Mouse (Mus musculus): Measurements from ENCODE around the gene Ikbip. TPM values are rescaled to one million over a fixed set of nuclear protein-coding genes. Genes with fewer than 3 reads are reported as not detected.

Gene Ikbip
- total RNA-seq, 1 experiment, result 28.1 TPM

GRCm38 (mm10) chr10:91076667-91077066 lies 6.1 kb upstream of the Ikbip start:
- Histone ChIP-seq H3K9me3 (ENCODE audit: control insufficient read depth, insufficient read depth, low read depth, low read length) (no peaks in the 10 kb centered on the region), H3K36me3 (ENCODE audit: control insufficient read depth, insufficient read depth, low read length, poor library complexity, severe bottlenecking) (peaks cover 10% of the 10 kb centered on the region; the same call in 1 of the 2 replicates), H3K4me3 (ENCODE audit: insufficient read depth in 1 of 2, low read depth in 1 of 2, low read length in 2 of 2, poor library complexity in 1 of 2, severe bottlenecking in 1 of 2) (no peak overlapping the region), H3K4me1 (ENCODE audit: control insufficient read depth in 2 of 2, insufficient read depth in 2 of 2, low read length in 2 of 2, poor library complexity in 1 of 2) (no peaks in the 10 kb centered on the region), H3K27ac (ENCODE audit: insufficient read depth, low read depth, low read length, poor library complexity, severe bottlenecking) (no peak overlapping the region), H3K9ac (ENCODE audit: insufficient read depth, low read depth, low read length, poor library complexity, severe bottlenecking) (no peak overlapping the region)
- TF ChIP-seq HCFC1 (IDR thresholded peaks at IDR 0.05; ENCODE audit: borderline replicate concordance, insufficient read depth, low read length) (no peak), ZNF384 (IDR thresholded peaks at IDR 0.05; ENCODE audit: low read depth, low read length) (no peak), ZC3H11A (IDR thresholded peaks at IDR 0.05; ENCODE audit: borderline replicate concordance, low read depth, low read length) (no peak), CHD2 (IDR thresholded peaks at IDR 0.05; ENCODE audit: low read depth, low read length) (no peak), MAFK (IDR thresholded peaks at IDR 0.05; ENCODE audit: insufficient read depth, low read depth, low read length) (no peak)
- DNase-seq (ENCODE audit: low read depth, low spot score), result no peak
- in situ Hi-C loops (cut with MboI; ENCODE audit: low sequenced_read_pairs in 2 of 2, unreplicated experiment in 2 of 2), result no loop called here

GRCm38 (mm10) chr10:91080540-91080939 lies 2.2 kb upstream of the Ikbip start:
- DNase-seq (ENCODE audit: low read depth, low spot score), result no peak
- in situ Hi-C loops (cut with MboI; ENCODE audit: low sequenced_read_pairs in 2 of 2, unreplicated experiment in 2 of 2), result no loop called here
- TF ChIP-seq ZC3H11A (IDR thresholded peaks at IDR 0.05; ENCODE audit: borderline replicate concordance, low read depth, low read length) (no peak), ZNF384 (IDR thresholded peaks at IDR 0.05; ENCODE audit: low read depth, low read length) (no peak), CHD2 (IDR thresholded peaks at IDR 0.05; ENCODE audit: low read depth, low read length) (no peak), MAFK (IDR thresholded peaks at IDR 0.05; ENCODE audit: insufficient read depth, low read depth, low read length) (no peak), HCFC1 (IDR thresholded peaks at IDR 0.05; ENCODE audit: borderline replicate concordance, insufficient read depth, low read length) (no peak)
- Histone ChIP-seq H3K9ac (ENCODE audit: insufficient read depth, low read depth, low read length, poor library complexity, severe bottlenecking) (no peak overlapping the region), H3K4me3 (ENCODE audit: insufficient read depth in 1 of 2, low read depth in 1 of 2, low read length in 2 of 2, poor library complexity in 1 of 2, severe bottlenecking in 1 of 2) (no peak overlapping the region), H3K9me3 (ENCODE audit: control insufficient read depth, insufficient read depth, low read depth, low read length) (no peaks in the 10 kb centered on the region), H3K4me1 (ENCODE audit: control insufficient read depth in 2 of 2, insufficient read depth in 2 of 2, low read length in 2 of 2, poor library complexity in 1 of 2) (no peaks in the 10 kb centered on the region), H3K36me3 (ENCODE audit: control insufficient read depth, insufficient read depth, low read length, poor library complexity, severe bottlenecking) (peaks cover 10% of the 10 kb centered on the region; the same call in 1 of the 2 replicates), H3K27ac (ENCODE audit: insufficient read depth, low read depth, low read length, poor library complexity, severe bottlenecking) (no peak overlapping the region)

DNA sequence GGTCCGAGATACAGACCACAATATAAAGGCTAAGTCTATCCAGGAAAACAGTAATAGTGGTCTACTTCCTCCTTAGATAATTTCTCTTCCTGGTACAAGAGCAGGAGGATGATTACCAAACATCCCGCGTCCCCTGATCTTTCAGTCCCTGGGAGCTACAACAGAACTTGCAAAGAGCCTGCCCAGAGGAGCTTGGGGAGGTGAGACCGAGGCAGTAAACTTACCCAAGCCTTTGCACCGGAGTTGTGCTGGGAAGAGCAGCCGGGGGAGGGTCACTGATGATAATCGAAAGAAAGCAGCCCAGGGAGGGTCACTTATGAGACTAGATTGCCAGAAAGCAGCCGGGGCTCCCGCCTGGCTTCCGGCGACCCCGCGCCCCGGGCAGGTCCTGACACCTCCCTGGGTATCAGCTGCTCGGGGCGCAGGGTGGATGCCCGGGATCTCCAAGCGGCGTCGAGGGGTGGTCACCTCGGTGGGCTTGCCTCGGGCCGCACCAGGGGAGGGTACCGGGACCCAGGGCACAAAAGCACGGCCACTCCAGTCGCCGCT lies 707 bp upstream of the Ikbip start:
- TF ChIP-seq ZNF384 (IDR thresholded peaks at IDR 0.05; ENCODE audit: low read depth, low read length), result no peak
- TF ChIP-seq MAFK (IDR thresholded peaks at IDR 0.05; ENCODE audit: insufficient read depth, low read depth, low read length), result no peak
- TF ChIP-seq ZC3H11A (IDR thresholded peaks at IDR 0.05; ENCODE audit: borderline replicate concordance, low read depth, low read length), result no peak
- TF ChIP-seq CHD2 (IDR thresholded peaks at IDR 0.05; ENCODE audit: low read depth, low read length), result no peak
- no peak for TF ChIP-seq HCFC1 (IDR thresholded peaks at IDR 0.05; ENCODE audit: borderline replicate concordance, insufficient read depth, low read length)
- Histone ChIP-seq H3K9me3 (ENCODE audit: control insufficient read depth, insufficient read depth, low read depth, low read length) (no peaks in the 10 kb centered on the region), H3K4me1 (ENCODE audit: control insufficient read depth in 2 of 2, insufficient read depth in 2 of 2, low read length in 2 of 2, poor library complexity in 1 of 2) (no peaks in the 10 kb centered on the region), H3K9ac (ENCODE audit: insufficient read depth, low read depth, low read length, poor library complexity, severe bottlenecking) (peak overlapping the region; percentile 73), H3K4me3 (ENCODE audit: insufficient read depth in 1 of 2, low read depth in 1 of 2, low read length in 2 of 2, poor library complexity in 1 of 2, severe bottlenecking in 1 of 2) (peak overlapping the region; percentile 87 to 91), H3K27ac (ENCODE audit: insufficient read depth, low read depth, low read length, poor library complexity, severe bottlenecking) (peak overlapping the region; percentile 74), H3K36me3 (ENCODE audit: control insufficient read depth, insufficient read depth, low read length, poor library complexity, severe bottlenecking) (peaks cover 6% of the 10 kb centered on the region; the same call in 1 of the 2 replicates)
- no peak for DNase-seq (ENCODE audit: low read depth, low spot score)
- in situ Hi-C loops (cut with MboI; ENCODE audit: low sequenced_read_pairs in 2 of 2, unreplicated experiment in 2 of 2), result no loop called here

- DNase-seq (ENCODE audit: low read depth, low spot score), result no peak
- H3K4me1 ChIP-seq (ENCODE audit: control insufficient read depth in 2 of 2, insufficient read depth in 2 of 2, low read length in 2 of 2, poor library complexity in 1 of 2), result no peaks in the 10 kb centered on the region
- H3K4me3 ChIP-seq (ENCODE audit: insufficient read depth in 1 of 2, low read depth in 1 of 2, low read length in 2 of 2, poor library complexity in 1 of 2, severe bottlenecking in 1 of 2), result peak overlapping the region; percentile 71 to 92
- H3K27ac ChIP-seq (ENCODE audit: insufficient read depth, low read depth, low read length, poor library complexity, severe bottlenecking), result no peak overlapping the region
- H3K36me3 ChIP-seq (ENCODE audit: control insufficient read depth, insufficient read depth, low read length, poor library complexity, severe bottlenecking), result peaks cover 2% of the 10 kb centered on the region; the same call in 1 of the 2 replicates
- H3K9ac ChIP-seq (ENCODE audit: insufficient read depth, low read depth, low read length, poor library complexity, severe bottlenecking), result peak overlapping the region; percentile 71
- in situ Hi-C loops (cut with MboI; ENCODE audit: low sequenced_read_pairs in 2 of 2, unreplicated experiment in 2 of 2), result no loop called here
- no peak for TF ChIP-seq CHD2 (IDR thresholded peaks at IDR 0.05; ENCODE audit: low read depth, low read length)
- no peak for TF ChIP-seq ZC3H11A (IDR thresholded peaks at IDR 0.05; ENCODE audit: borderline replicate concordance, low read depth, low read length)
- TF ChIP-seq HCFC1 (IDR thresholded peaks at IDR 0.05; ENCODE audit: borderline replicate concordance, insufficient read depth, low read length), result no peak
- TF ChIP-seq ZNF384 (IDR thresholded peaks at IDR 0.05; ENCODE audit: low read depth, low read length), result no peak
- TF ChIP-seq MAFK (IDR thresholded peaks at IDR 0.05; ENCODE audit: insufficient read depth, low read depth, low read length), result no peak
- no peaks in the 10 kb centered on the region for H3K9me3 ChIP-seq (ENCODE audit: control insufficient read depth, insufficient read depth, low read depth, low read length)
Measured at GRCm38 (mm10) chr10:91083393-91083927, 720 bp downstream of the Ikbip start.

All from ES-E14 (cell line).